Mouse (Mus musculus) limb, embryonic 13.5 days (tissue): ENCODE results near the gene Pla2g16. TPM values are rescaled to one million over a fixed set of nuclear protein-coding genes. Genes with fewer than 3 reads are reported as not detected.

Experiments
- ATAC-seq: fragments of 200-750 bp; cut with Nextera tagmentation; 2 replicates; pipeline ENCODE4 v1.8.0; 2017; ENCODE audit warnings: low read depth, moderate number of reproducible peaks, moderate TSS enrichment; ENCODE audit not compliant: low FRiP score
- H3K27ac ChIP-seq: fragments of 300-500 bp; sonication (generic); 2 replicates; pipeline ENCODE4 v1.5.1; 2015; ENCODE audit warnings: inconsistent platforms, mild to moderate bottlenecking, moderate library complexity
- H3K27me3 ChIP-seq: fragments of 300-500 bp; sonication (generic); 2 replicates; pipeline ENCODE4 v1.6.1; 2015; ENCODE audit warnings: mild to moderate bottlenecking, inconsistent platforms
- H3K36me3 ChIP-seq: fragments of 300-500 bp; sonication (generic); 2 replicates; pipeline ENCODE4 v1.6.1; 2015; ENCODE audit warnings: inconsistent platforms, mild to moderate bottlenecking, moderate library complexity
- H3K4me1 ChIP-seq: fragments of 300-500 bp; sonication (generic); 2 replicates; pipeline ENCODE4 v1.6.1; 2015; ENCODE audit warnings: inconsistent platforms
- H3K4me2 ChIP-seq: fragments of 300-500 bp; sonication (generic); replicated peaks from 2 replicates; pipeline ENCODE4 v1.6.1; 2015; ENCODE audit warnings: inconsistent platforms, mild to moderate bottlenecking, moderate library complexity
- H3K4me3 ChIP-seq: fragments of 300-500 bp; sonication (generic); 2 replicates; pipeline ENCODE4 v1.5.1; 2015; ENCODE audit warnings: moderate library complexity, mild to moderate bottlenecking, inconsistent platforms
- H3K9ac ChIP-seq: fragments of 300-500 bp; sonication (generic); 2 replicates; pipeline ENCODE4 v1.6.1; 2015; ENCODE audit warnings: mild to moderate bottlenecking, inconsistent platforms
- H3K9me3 ChIP-seq: fragments of 300-500 bp; sonication (generic); 2 replicates; pipeline ENCODE4 v1.6.1; 2016; ENCODE audit warnings: inconsistent platforms
- WGBS: fragments of 180-500 bp; shearing (Covaris S2); methylation state at CpG from one replicate; pipeline ENCODE4 v1.1.7; 2015; 5-methylcytosine and 5-hydroxymethylcytosine counted together
- polyA plus RNA-seq: library from polyadenylated mRNA; unstranded; fragments of >200 nt; fragmentation: Nextera tagmentation; extraction: Ambion mirVana; gene quantifications from 2 replicates; pipeline ENCODE4 v1.2.1, GENCODE M21; 2015

Gene Pla2g16
- polyA plus RNA-seq, 1 experiment from 2014 or later: 8.5 TPM

- Histone ChIP-seq H3K4me2 (peak overlapping the region; percentile 23), H3K9ac (no peak overlapping the region), H3K27me3 (no peaks in the 10 kb centered on the region), H3K4me3 (no peak overlapping the region), H3K9me3 (no peaks in the 10 kb centered on the region), H3K27ac (peak overlapping the region; percentile 59; the same call in 1 of the 2 replicates), H3K36me3 (no peaks in the 10 kb centered on the region), H3K4me1 (peaks cover 17% of the 10 kb centered on the region)
- 24% methylated on average over 3 of the region's 3 CpGs for WGBS
- ATAC-seq: 0 out of 2 replicates have a peak, but pooled peaks have one; percentile 57
These were observed 11.1 kb downstream of the Pla2g16 start for GRCm38 (mm10) chr19:7568364-7568763.

GRCm38 (mm10) chr19:7569650-7570049, 12.4 kb downstream of the Pla2g16 start:
- no peak for ATAC-seq
- WGBS: 87% methylated on average over 5 of the region's 5 CpGs
- H3K4me3 ChIP-seq: no peak overlapping the region
- no peaks in the 10 kb centered on the region for H3K36me3 ChIP-seq
- H3K27ac ChIP-seq: no peak overlapping the region
- no peak overlapping the region for H3K9ac ChIP-seq
- no peak overlapping the region for H3K4me2 ChIP-seq
- peaks cover 17% of the 10 kb centered on the region for H3K4me1 ChIP-seq
- no peaks in the 10 kb centered on the region for H3K9me3 ChIP-seq
- H3K27me3 ChIP-seq: no peaks in the 10 kb centered on the region

GRCm38 (mm10) chr19:7576180-7576579, 18.9 kb downstream of the Pla2g16 start:
- no peaks in the 10 kb centered on the region for H3K27me3 ChIP-seq
- no peaks in the 10 kb centered on the region for H3K36me3 ChIP-seq
- H3K4me1 ChIP-seq: no peaks in the 10 kb centered on the region
- ATAC-seq: no peak
- H3K4me2 ChIP-seq: no peak overlapping the region
- no peak overlapping the region for H3K9ac ChIP-seq
- H3K9me3 ChIP-seq: no peaks in the 10 kb centered on the region
- H3K4me3 ChIP-seq: no peak overlapping the region
- no peak overlapping the region for H3K27ac ChIP-seq
- 86% methylated on average over 1 of the region's 1 CpGs for WGBS

- no peak overlapping the region for H3K9ac ChIP-seq
- H3K4me2 ChIP-seq: no peak overlapping the region
- no peak overlapping the region for H3K4me3 ChIP-seq
- no peaks in the 10 kb centered on the region for H3K27me3 ChIP-seq
- no peaks in the 10 kb centered on the region for H3K9me3 ChIP-seq
- no peak overlapping the region for H3K27ac ChIP-seq
- H3K36me3 ChIP-seq: no peaks in the 10 kb centered on the region
- WGBS: 77% methylated on average over 3 of the region's 3 CpGs
- ATAC-seq: no peak
- no peaks in the 10 kb centered on the region for H3K4me1 ChIP-seq
These were observed 20.5 kb downstream of the Pla2g16 start for GRCm38 (mm10) chr19:7577710-7578109.

- Histone ChIP-seq H3K4me2 (no peak overlapping the region), H3K9me3 (no peaks in the 10 kb centered on the region), H3K4me3 (no peak overlapping the region), H3K9ac (no peak overlapping the region), H3K4me1 (peaks cover 7% of the 10 kb centered on the region; the same call in 1 of the 2 replicates), H3K27ac (no peak overlapping the region), H3K27me3 (no peaks in the 10 kb centered on the region), H3K36me3 (no peaks in the 10 kb centered on the region)
- 49% methylated on average over 5 of the region's 5 CpGs for WGBS
- no peak for ATAC-seq
These were observed 23.8 kb downstream of the Pla2g16 start for GRCm38 (mm10) chr19:7581042-7581441.

- peaks cover 7% of the 10 kb centered on the region; the same call in 1 of the 2 replicates for H3K4me1 ChIP-seq
- 60% methylated on average over 7 of the region's 7 CpGs for WGBS
- no peak overlapping the region for H3K27ac ChIP-seq
- no peak overlapping the region for H3K9ac ChIP-seq
- H3K9me3 ChIP-seq: 0 out of 2 replicates have a peak, but pooled peaks cover 2% of the 10 kb centered on the region
- no peak overlapping the region for H3K4me2 ChIP-seq
- no peaks in the 10 kb centered on the region for H3K36me3 ChIP-seq
- no peak for ATAC-seq
- no peak overlapping the region for H3K4me3 ChIP-seq
- no peaks in the 10 kb centered on the region for H3K27me3 ChIP-seq
These were observed 25.8 kb downstream of the Pla2g16 start for GRCm38 (mm10) chr19:7583101-7583500.

- Histone ChIP-seq H3K9me3 (0 out of 2 replicates have a peak, but pooled peaks cover 3% of the 10 kb centered on the region), H3K36me3 (no peaks in the 10 kb centered on the region), H3K4me2 (no peak overlapping the region), H3K27me3 (no peaks in the 10 kb centered on the region), H3K4me3 (no peak overlapping the region), H3K27ac (no peak overlapping the region), H3K9ac (no peak overlapping the region), H3K4me1 (peaks cover 7% of the 10 kb centered on the region; the same call in 1 of the 2 replicates)
- ATAC-seq: no peak
- 64% methylated on average over 3 of the region's 3 CpGs for WGBS
These were observed 26.3 kb downstream of the Pla2g16 start for GRCm38 (mm10) chr19:7583599-7583998.

- H3K4me3 ChIP-seq: no peak overlapping the region
- H3K27me3 ChIP-seq: no peaks in the 10 kb centered on the region
- no peak overlapping the region for H3K9ac ChIP-seq
- H3K4me1 ChIP-seq: peaks cover 7% of the 10 kb centered on the region; the same call in 1 of the 2 replicates
- H3K9me3 ChIP-seq: 0 out of 2 replicates have a peak, but pooled peaks cover 3% of the 10 kb centered on the region
- ATAC-seq: no peak
- no peak overlapping the region for H3K27ac ChIP-seq
- H3K4me2 ChIP-seq: no peak overlapping the region
- no peaks in the 10 kb centered on the region for H3K36me3 ChIP-seq
- 89% methylated on average over 8 of the region's 8 CpGs for WGBS
These were observed 28.0 kb downstream of the Pla2g16 start for GRCm38 (mm10) chr19:7585279-7585678.

GRCm38 (mm10) chr19:7585764-7586163, 28.5 kb downstream of the Pla2g16 start:
- no peaks in the 10 kb centered on the region for H3K27me3 ChIP-seq
- H3K4me3 ChIP-seq: no peak overlapping the region
- no peaks in the 10 kb centered on the region for H3K36me3 ChIP-seq
- H3K4me1 ChIP-seq: peaks cover 7% of the 10 kb centered on the region; the same call in 1 of the 2 replicates
- H3K4me2 ChIP-seq: no peak overlapping the region
- WGBS: 94% methylated on average over 6 of the region's 6 CpGs
- no peak overlapping the region for H3K27ac ChIP-seq
- H3K9ac ChIP-seq: no peak overlapping the region
- 0 out of 2 replicates have a peak, but pooled peaks cover 3% of the 10 kb centered on the region for H3K9me3 ChIP-seq
- ATAC-seq: no peak

- no peaks in the 10 kb centered on the region for H3K27me3 ChIP-seq
- no peak for ATAC-seq
These were observed 33.5 kb downstream of the Pla2g16 start for GRCm38 (mm10) chr19:7590795-7591194.

GRCm38 (mm10) chr19:7592018-7592417, 34.8 kb downstream of the Pla2g16 start:
- Histone ChIP-seq H3K9ac (no peak overlapping the region), H3K27ac (no peak overlapping the region), H3K27me3 (no peaks in the 10 kb centered on the region), H3K4me2 (no peak overlapping the region), H3K9me3 (0 out of 2 replicates have a peak, but pooled peaks cover 3% of the 10 kb centered on the region), H3K4me1 (no peaks in the 10 kb centered on the region), H3K4me3 (no peak overlapping the region), H3K36me3 (no peaks in the 10 kb centered on the region)
- 51% methylated on average over 3 of the region's 3 CpGs for WGBS
- ATAC-seq: no peak

More at GRCm38 (mm10) chr19:7590795-7591194, 33.5 kb downstream of the Pla2g16 start:
- no peak overlapping the region for H3K4me2 ChIP-seq
- H3K27ac ChIP-seq: no peak overlapping the region
- no peaks in the 10 kb centered on the region for H3K36me3 ChIP-seq
- H3K4me1 ChIP-seq: no peaks in the 10 kb centered on the region
- H3K9ac ChIP-seq: no peak overlapping the region
- no peak overlapping the region for H3K4me3 ChIP-seq
- 0 out of 2 replicates have a peak, but pooled peaks cover 3% of the 10 kb centered on the region for H3K9me3 ChIP-seq

GRCm38 (mm10) chr19:7595534-7595933, 38.3 kb downstream of the Pla2g16 start:
- peak; percentile 72; the same call in 1 of the 2 replicates for ATAC-seq
- H3K4me1 ChIP-seq: 0 out of 2 replicates have a peak, but pooled peaks cover 5% of the 10 kb centered on the region
- H3K27ac ChIP-seq: no peak overlapping the region
- H3K9ac ChIP-seq: no peak overlapping the region
- H3K27me3 ChIP-seq: no peaks in the 10 kb centered on the region
- no peaks in the 10 kb centered on the region for H3K36me3 ChIP-seq
- H3K4me2 ChIP-seq: no peak overlapping the region
- WGBS: 23% methylated on average over 2 of the region's 2 CpGs
- H3K4me3 ChIP-seq: no peak overlapping the region
- no peaks in the 10 kb centered on the region for H3K9me3 ChIP-seq

GRCm38 (mm10) chr19:7598481-7598880, 41.2 kb downstream of the Pla2g16 start:
- Histone ChIP-seq H3K27me3 (no peaks in the 10 kb centered on the region), H3K4me1 (peaks cover 12% of the 10 kb centered on the region; the same call in 1 of the 2 replicates), H3K4me3 (no peak overlapping the region), H3K36me3 (no peaks in the 10 kb centered on the region), H3K9me3 (no peaks in the 10 kb centered on the region), H3K4me2 (no peak overlapping the region), H3K27ac (no peak overlapping the region), H3K9ac (no peak overlapping the region)
- whole genome bisulfite sequencing: 45% methylated on average over 4 of the region's 4 CpGs
- no peak for ATAC-seq
